Mouse (Mus musculus): Measurements from ENCODE around the gene Enox1.

- TF ChIP-seq CTCF (IDR thresholded peaks at IDR 0.05; ENCODE audit: low read depth) (no peak), EP300 (IDR thresholded peaks at IDR 0.05; ENCODE audit: low read depth) (no peak)
Observed at GRCm38 (mm10) chr14:77239360-77239759, 82.8 kb downstream of the Enox1 start.
